Mouse (Mus musculus) hindbrain, embryonic 14.5 days (tissue): ENCODE measurements around the gene Ldhal6b. TPM values are rescaled to one million over a fixed set of nuclear protein-coding genes. Genes with fewer than 3 reads are reported as not detected.
"Not testable (repeated sequence)": the region's sequence is repeated elsewhere in the genome, so short reads cannot be mapped to it uniquely, and the experiment has no call there.

ENCODE experiments used
- ATAC-seq: fragments of 200-750 bp; cut with Nextera tagmentation; 2 replicates; pipeline ENCODE4 v1.8.0; 2017; ENCODE audit warnings: moderate number of reproducible peaks, mild to moderate bottlenecking, moderate TSS enrichment, moderate library complexity; ENCODE audit not compliant: low FRiP score
- DNase-seq: peaks from one replicate; pipeline ENCODE4 v3.0.0-alpha.2; 2015; ENCODE audit warnings: low spot score
- H3K27ac ChIP-seq: fragments of 300-500 bp; sonication (generic); 2 replicates; pipeline ENCODE4 v1.5.1; 2014; ENCODE audit warnings: mild to moderate bottlenecking, moderate library complexity
- H3K27me3 ChIP-seq: fragments of 300-500 bp; sonication (generic); 2 replicates; pipeline ENCODE4 v1.6.1; 2014; ENCODE audit warnings: mild to moderate bottlenecking, low read length, mixed read lengths; ENCODE audit not compliant: control insufficient read depth, insufficient read depth
- H3K36me3 ChIP-seq: fragments of 300-500 bp; sonication (generic); replicated peaks from 2 replicates; pipeline ENCODE4 v1.6.1; 2014; ENCODE audit not compliant: control insufficient read depth, insufficient read depth
- H3K4me1 ChIP-seq: fragments of 300-500 bp; sonication (generic); replicated peaks from 2 replicates; pipeline ENCODE4 v1.6.1; 2014; ENCODE audit warnings: antibody characterized with exemption, low read length, mixed read lengths; ENCODE audit not compliant: control insufficient read depth, insufficient read depth
- H3K4me2 ChIP-seq: fragments of 300-500 bp; sonication (generic); replicated peaks from 2 replicates; pipeline ENCODE4 v1.6.1; 2014; ENCODE audit warnings: mild to moderate bottlenecking, moderate library complexity
- H3K4me3 ChIP-seq: fragments of 300-500 bp; sonication (generic); replicated peaks from 2 replicates; pipeline ENCODE4 v1.5.1; 2014; ENCODE audit warnings: mild to moderate bottlenecking, low read length
- H3K9ac ChIP-seq: fragments of 300-500 bp; sonication (generic); 2 replicates; pipeline ENCODE4 v1.6.1; 2014
- H3K9me3 ChIP-seq: fragments of 300-500 bp; sonication (generic); 2 replicates; pipeline ENCODE4 v1.6.1; 2016; ENCODE audit warnings: low read length; ENCODE audit not compliant: control insufficient read depth
- WGBS: fragments of 180-500 bp; shearing (Covaris S2); extraction: QIAGEN DNeasy Blood & Tissue Kit; methylation state at CpG from one replicate; pipeline ENCODE4 v1.1.7; 2014; 5-methylcytosine and 5-hydroxymethylcytosine counted together
- polyA plus RNA-seq: library from polyadenylated mRNA; unstranded; fragments of >200 nt; fragmentation: Nextera tagmentation; extraction: Ambion mirVana; gene quantifications from 2 replicates; pipeline ENCODE4 v1.2.1, GENCODE M21; 2014

Gene Ldhal6b
- polyA plus RNA-seq: 0.20 TPM in 1 of 2 replicates, not detected in the other

GRCm38 (mm10) chr17:5418545-5418944 lies at the start of gene Ldhal6b:
Gene Ldhal6b, minus strand, starts transcription at chr17:5418767.
- no peaks in the 10 kb centered on the region for H3K27me3 ChIP-seq
- H3K4me3 ChIP-seq: no peak within 1 kb of the TSS
- peaks cover 12% of the 10 kb centered on the region; the same call in 1 of the 2 replicates for H3K36me3 ChIP-seq
- no peak within 1 kb of the TSS for H3K4me2 ChIP-seq
- ATAC-seq: no peak
- H3K9me3 ChIP-seq: no peaks in the 10 kb centered on the region
- H3K9ac ChIP-seq: no peak within 1 kb of the TSS
- DNase-seq: no peak
- no peaks in the 10 kb centered on the region for H3K4me1 ChIP-seq
- H3K27ac ChIP-seq: no peak within 1 kb of the TSS
- WGBS: 92% methylated on average over 11 of the region's 11 CpGs

GRCm38 (mm10) chr17:5467177-5467576 lies 48.6 kb upstream of the Ldhal6b start:
- Histone ChIP-seq H3K9ac (no peak overlapping the region), H3K36me3 (no peaks in the 10 kb centered on the region), H3K27ac (no peak overlapping the region), H3K4me3 (no peak overlapping the region), H3K4me2 (no peak overlapping the region), H3K27me3 (no peaks in the 10 kb centered on the region), H3K9me3 (no peaks in the 10 kb centered on the region), H3K4me1 (no peaks in the 10 kb centered on the region)
- no peak for ATAC-seq
- no peak for DNase-seq
- 47% methylated on average over 4 of the region's 4 CpGs for WGBS

GRCm38 (mm10) chr17:5466736-5467135 lies 48.2 kb upstream of the Ldhal6b start:
- Histone ChIP-seq H3K9me3 (no peaks in the 10 kb centered on the region), H3K9ac (no peak overlapping the region), H3K27me3 (no peaks in the 10 kb centered on the region), H3K4me3 (no peak overlapping the region), H3K36me3 (no peaks in the 10 kb centered on the region), H3K4me2 (no peak overlapping the region), H3K4me1 (no peaks in the 10 kb centered on the region), H3K27ac (no peak overlapping the region)
- DNase-seq (no peak), ATAC-seq (no peak)
- 80% methylated on average over 8 of the region's 8 CpGs for WGBS

- no peaks in the 10 kb centered on the region for H3K9me3 ChIP-seq
- no peak overlapping the region for H3K4me3 ChIP-seq
- H3K4me2 ChIP-seq: no peak overlapping the region
- H3K27me3 ChIP-seq: no peaks in the 10 kb centered on the region
- H3K4me1 ChIP-seq: no peaks in the 10 kb centered on the region
- no peaks in the 10 kb centered on the region for H3K36me3 ChIP-seq
- no peak overlapping the region for H3K9ac ChIP-seq
- ATAC-seq (no peak), DNase-seq (no peak)
- no peak overlapping the region for H3K27ac ChIP-seq
- WGBS: 88% methylated on average over 2 of the region's 2 CpGs
Observed at GRCm38 (mm10) chr17:5463912-5464311, 45.3 kb upstream of the Ldhal6b start.

GRCm38 (mm10) chr17:5453657-5454056 lies 35.1 kb upstream of the Ldhal6b start:
- Histone ChIP-seq H3K4me3 (no peak overlapping the region), H3K4me1 (no peaks in the 10 kb centered on the region), H3K27ac (no peak overlapping the region), H3K36me3 (no peaks in the 10 kb centered on the region), H3K27me3 (no peaks in the 10 kb centered on the region), H3K4me2 (no peak overlapping the region), H3K9me3 (no peaks in the 10 kb centered on the region), H3K9ac (no peak overlapping the region)
- no peak for ATAC-seq
- DNase-seq: no peak
- WGBS: 82% methylated on average over 4 of the region's 4 CpGs

GRCm38 (mm10) chr17:5443751-5444150 lies 25.2 kb upstream of the Ldhal6b start:
- Histone ChIP-seq H3K4me1 (peaks cover 8% of the 10 kb centered on the region; the same call in 1 of the 2 replicates), H3K4me3 (no peak overlapping the region), H3K9me3 (no peaks in the 10 kb centered on the region), H3K27me3 (no peaks in the 10 kb centered on the region), H3K4me2 (no peak overlapping the region), H3K27ac (no peak overlapping the region), H3K36me3 (no peaks in the 10 kb centered on the region), H3K9ac (no peak overlapping the region)
- ATAC-seq: no peak
- 64% methylated on average over 5 of the region's 5 CpGs for WGBS
- DNase-seq: no peak

GRCm38 (mm10) chr17:5443260-5443659 lies 24.7 kb upstream of the Ldhal6b start:
- 83% methylated on average over 3 of the region's 3 CpGs for WGBS

GRCm38 (mm10) chr17:5442403-5442802 lies 23.8 kb upstream of the Ldhal6b start:
- not testable (repeated sequence) for H3K4me2 ChIP-seq, DNase-seq, H3K36me3 ChIP-seq, H3K27me3 ChIP-seq, H3K9me3 ChIP-seq, H3K4me3 ChIP-seq, H3K27ac ChIP-seq, ATAC-seq, H3K9ac ChIP-seq
- 76% methylated on average over 5 of the region's 5 CpGs for WGBS
- peaks cover 12% of the 10 kb centered on the region; the same call in 1 of the 2 replicates for H3K4me1 ChIP-seq

More at GRCm38 (mm10) chr17:5443260-5443659, 24.7 kb upstream of the Ldhal6b start:
- peaks cover 12% of the 10 kb centered on the region; the same call in 1 of the 2 replicates for H3K4me1 ChIP-seq
- H3K9me3 ChIP-seq: no peaks in the 10 kb centered on the region
- DNase-seq (no peak), ATAC-seq (no peak)
- no peaks in the 10 kb centered on the region for H3K27me3 ChIP-seq
- no peaks in the 10 kb centered on the region for H3K36me3 ChIP-seq
- no peak overlapping the region for H3K27ac ChIP-seq
- no peak overlapping the region for H3K4me3 ChIP-seq
- H3K9ac ChIP-seq: no peak overlapping the region
- no peak overlapping the region for H3K4me2 ChIP-seq

GRCm38 (mm10) chr17:5440159-5440971 lies 21.8 kb upstream of the Ldhal6b start, which contains the start of gene Tmem242:
Gene Tmem242, minus strand, starts transcription at chr17:5440259.
- Histone ChIP-seq H3K36me3 (0 out of 2 replicates have a peak, but pooled peaks cover 3% of the 10 kb centered on the region), H3K4me2 (peak within 1 kb of the TSS; percentile 59), H3K4me1 (peaks cover 12% of the 10 kb centered on the region; the same call in 1 of the 2 replicates), H3K9me3 (no peaks in the 10 kb centered on the region), H3K27me3 (no peaks in the 10 kb centered on the region), H3K4me3 (peak within 1 kb of the TSS; percentile 46), H3K9ac (peak within 1 kb of the TSS; percentile 76), H3K27ac (peak within 1 kb of the TSS; percentile 75)
- DNase-seq (peak; percentile 95), ATAC-seq (peak; percentile 94)
- under 1% methylated on average over 27 of the region's 27 CpGs for WGBS
